10 mouse cellular contexts compared by ENCODE assay signal in the genomic region with DNA sequence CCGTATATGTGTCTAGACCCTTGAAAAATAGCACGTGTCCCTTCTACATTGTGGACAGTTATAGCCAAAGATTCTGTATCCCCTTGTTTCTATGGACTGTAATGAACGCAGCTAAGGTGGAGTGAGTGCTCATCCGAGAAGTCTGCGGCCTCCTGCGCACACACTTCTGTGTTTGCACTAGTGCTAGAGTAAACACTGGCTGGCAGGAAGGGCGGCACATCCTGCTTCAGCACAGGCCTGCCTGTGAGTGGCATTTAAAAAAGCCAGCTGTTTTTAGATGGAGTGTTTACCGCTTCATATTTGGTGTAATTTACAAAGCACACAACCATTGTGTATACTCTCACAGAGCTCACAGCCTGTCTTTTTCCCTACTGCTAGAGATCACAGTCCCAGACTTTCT.
DNase-seq lines count a peak whose midpoint lies in the region; ATAC-seq and TF ChIP-seq lines count a peak whose summit lies in the region.
"Had no signal": no experiment of that assay in that cellular context is flagged by ENCODE, and none has a peak within 500 bp of the region (broad histone marks: within the 10 kb centered on the region; RNA-seq: fewer than 3 reads in every experiment).

No protein-coding gene starts in this region.

- ATAC-seq in intestine, embryonic 14.5 days (replicated peaks; ENCODE audit: low FRiP score, low TSS enrichment, low read depth) = peak; percentile 60; the same call in 1 of the 2 replicates
- ATAC-seq in intestine, postnatal 0 days = no peak
- peak; percentile 57; the same call in 1 of the 2 replicates for ATAC-seq in heart, embryonic 12.5 days (ENCODE audit: insufficient number of reproducible peaks, low FRiP score)

- H3K27ac ChIP-seq in intestine, embryonic 14.5 days (ENCODE audit: low read depth) = no peak overlapping the region
- no peak overlapping the region for H3K27ac ChIP-seq in intestine, postnatal 0 days (ENCODE audit: low read depth, low read length)
- H3K27ac ChIP-seq in heart, embryonic 12.5 days (ENCODE audit: poor library complexity, severe bottlenecking) = no peak overlapping the region
- H3K27ac ChIP-seq: neural tube, embryonic 13.5 days had no signal

- H3K27me3 ChIP-seq in intestine, embryonic 14.5 days (replicated peaks; ENCODE audit: control insufficient read depth, insufficient read depth, low read length) = no peaks in the 10 kb centered on the region
- no peaks in the 10 kb centered on the region for H3K27me3 ChIP-seq in intestine, postnatal 0 days (replicated peaks; ENCODE audit: control insufficient read depth, insufficient read depth, low read length)
- H3K27me3 ChIP-seq in heart, embryonic 12.5 days (replicated peaks) = no peaks in the 10 kb centered on the region
- H3K27me3 ChIP-seq: neural tube, embryonic 13.5 days had no signal

- intact Hi-C loops in left cerebral cortex, postnatal 4 days (cut with DNase I) = no loop called here

- H3K36me3 ChIP-seq in intestine, embryonic 14.5 days (ENCODE audit: control insufficient read depth, insufficient read depth, low read length) = 0 out of 2 replicates have a peak, but pooled peaks cover 3% of the 10 kb centered on the region
- peaks cover 3% of the 10 kb centered on the region; the same call in 1 of the 2 replicates for H3K36me3 ChIP-seq in intestine, postnatal 0 days (ENCODE audit: control insufficient read depth, insufficient read depth)
- H3K36me3 ChIP-seq in heart, embryonic 12.5 days = peaks cover 28% of the 10 kb centered on the region
- H3K36me3 ChIP-seq: neural tube, embryonic 13.5 days had no signal

- TF ChIP-seq CTCF in intestine, postnatal 0 days (IDR thresholded peaks at IDR 0.05; ENCODE audit: low read depth) = no peak

- H3K4me1 ChIP-seq in intestine, embryonic 14.5 days (replicated peaks; ENCODE audit: control insufficient read depth, insufficient read depth, low read length) = peaks cover 8% of the 10 kb centered on the region
- no peaks in the 10 kb centered on the region for H3K4me1 ChIP-seq in intestine, postnatal 0 days (replicated peaks; ENCODE audit: control insufficient read depth, insufficient read depth, low read length)
- peaks cover 13% of the 10 kb centered on the region for H3K4me1 ChIP-seq in heart, embryonic 12.5 days (replicated peaks)

- no peak overlapping the region for H3K4me2 ChIP-seq in intestine, embryonic 14.5 days (ENCODE audit: low read length)
- no peak overlapping the region for H3K4me2 ChIP-seq in intestine, postnatal 0 days (replicated peaks; ENCODE audit: low read depth)
- H3K4me2 ChIP-seq in heart, embryonic 12.5 days = no peak overlapping the region
- H3K4me2 ChIP-seq: neural tube, embryonic 13.5 days had no signal

- no peaks in the 10 kb centered on the region for H3K9me3 ChIP-seq in intestine, embryonic 14.5 days (ENCODE audit: control insufficient read depth, low read length)
- no peaks in the 10 kb centered on the region for H3K9me3 ChIP-seq in intestine, postnatal 0 days (ENCODE audit: control insufficient read depth)
- H3K9me3 ChIP-seq in heart, embryonic 12.5 days (replicated peaks) = no peaks in the 10 kb centered on the region
- H3K9me3 ChIP-seq: neural tube, embryonic 13.5 days had no signal

- no peak overlapping the region for H3K9ac ChIP-seq in intestine, embryonic 14.5 days (ENCODE audit: low read length)
- H3K9ac ChIP-seq in intestine, postnatal 0 days (ENCODE audit: low read depth, low read length) = no peak overlapping the region
- no peak overlapping the region for H3K9ac ChIP-seq in heart, embryonic 12.5 days
- H3K9ac ChIP-seq: neural tube, embryonic 13.5 days had no signal

- DNase-seq in intestine, embryonic 14.5 days (ENCODE audit: low spot score) = no peak
- peak; percentile 31 for DNase-seq in liver
- peak; percentile 16 for DNase-seq in naive thymus-derived CD4-positive, alpha-beta T cell, adult 2 months (ENCODE audit: low read depth)
- no peak for DNase-seq in left cerebral cortex, postnatal 4 days
- DNase-seq in cerebellum, postnatal 10 days = no peak
- no peak for DNase-seq in right cerebral cortex, postnatal 14 days
- DNase-seq: thymus, adult 2 months had no signal

- H3K4me3 ChIP-seq in intestine, embryonic 14.5 days (ENCODE audit: low read depth, low read length) = no peak overlapping the region
- no peak overlapping the region for H3K4me3 ChIP-seq in intestine, postnatal 0 days (ENCODE audit: low read depth, low read length)
- no peak overlapping the region for H3K4me3 ChIP-seq in heart, embryonic 12.5 days
- H3K4me3 ChIP-seq: neural tube, embryonic 13.5 days had no signal

- 17% methylated on average over 8 of the region's 8 CpGs for WGBS in intestine, embryonic 14.5 days
- 17% methylated on average over 8 of the region's 8 CpGs for WGBS in intestine, postnatal 0 days
- WGBS in heart, embryonic 12.5 days = 57% methylated on average over 8 of the region's 8 CpGs

Comparison
In these comparisons a context has a peak if more than half of its experiments do, and no peak if none do; other contexts are left out.
1. DNase-seq: peak in liver (single experiment) and naive thymus-derived CD4-positive, alpha-beta T cell, adult 2 months (single experiment); none in intestine, embryonic 14.5 days (single experiment), left cerebral cortex, postnatal 4 days (single experiment), cerebellum, postnatal 10 days (0 of 2) and right cerebral cortex, postnatal 14 days (single experiment).